Mouse (Mus musculus) heart, embryonic 16.5 days (tissue): ENCODE results near the gene Tgfbr2. TPM values are rescaled to one million over a fixed set of nuclear protein-coding genes. Genes with fewer than 3 reads are reported as not detected.
A peak's percentile ranks its signal among the peaks of the same experiment; 100 is the strongest.

ENCODE experiments used
- ATAC-seq: fragments of 200-750 bp; cut with Nextera tagmentation; replicated peaks from 2 replicates; pipeline ENCODE4 v1.8.0; 2017; ENCODE audit warnings: moderate number of reproducible peaks; ENCODE audit not compliant: insufficient read depth, low FRiP score; ENCODE audit errors: extremely low read depth
- H3K27ac ChIP-seq: fragments of 300-500 bp; sonication (generic); 2 replicates; pipeline ENCODE4 v1.5.1; 2014; ENCODE audit warnings: mild to moderate bottlenecking, low read length, control low read depth, moderate library complexity
- H3K27me3 ChIP-seq: fragments of 300-500 bp; sonication (generic); 2 replicates; pipeline ENCODE4 v1.6.1; 2014; ENCODE audit warnings: low read length, mixed read lengths; ENCODE audit not compliant: control insufficient read depth, insufficient read depth
- H3K36me3 ChIP-seq: fragments of 300-500 bp; sonication (generic); 2 replicates; pipeline ENCODE4 v1.6.1; 2014; ENCODE audit not compliant: control insufficient read depth, insufficient read depth
- H3K4me1 ChIP-seq: fragments of 300-500 bp; sonication (generic); 2 replicates; pipeline ENCODE4 v1.6.1; 2014; ENCODE audit warnings: low read length, mixed read lengths; ENCODE audit not compliant: control insufficient read depth, insufficient read depth
- H3K4me2 ChIP-seq: fragments of 300-500 bp; sonication (generic); 2 replicates; pipeline ENCODE4 v1.6.1; 2014; ENCODE audit warnings: low read depth, mild to moderate bottlenecking, control low read depth, low read length
- H3K4me3 ChIP-seq: fragments of 300-500 bp; sonication (generic); 2 replicates; pipeline ENCODE4 v1.5.1; 2014; ENCODE audit warnings: mild to moderate bottlenecking, control low read depth, low read length
- H3K9ac ChIP-seq: fragments of 300-500 bp; sonication (generic); 2 replicates; pipeline ENCODE4 v1.6.1; 2014; ENCODE audit warnings: low read length, control low read depth
- H3K9me3 ChIP-seq: fragments of 300-500 bp; sonication (generic); replicated peaks from 2 replicates; pipeline ENCODE4 v1.6.1; 2016; ENCODE audit warnings: low read length; ENCODE audit not compliant: control insufficient read depth
- WGBS: fragments of 180-500 bp; shearing (Covaris S2); extraction: QIAGEN DNeasy Blood & Tissue Kit; methylation state at CpG from one replicate; pipeline ENCODE4 v1.1.7; 2014; 5-methylcytosine and 5-hydroxymethylcytosine counted together
- polyA plus RNA-seq: library from polyadenylated mRNA; unstranded; fragments of >200 nt; fragmentation: Nextera tagmentation; extraction: Ambion mirVana; gene quantifications from 2 replicates; pipeline ENCODE4 v1.2.1, GENCODE M21; 2015

Gene Tgfbr2
- polyA plus RNA-seq: 23.7 and 24.9 TPM in 2 replicates

DNA sequence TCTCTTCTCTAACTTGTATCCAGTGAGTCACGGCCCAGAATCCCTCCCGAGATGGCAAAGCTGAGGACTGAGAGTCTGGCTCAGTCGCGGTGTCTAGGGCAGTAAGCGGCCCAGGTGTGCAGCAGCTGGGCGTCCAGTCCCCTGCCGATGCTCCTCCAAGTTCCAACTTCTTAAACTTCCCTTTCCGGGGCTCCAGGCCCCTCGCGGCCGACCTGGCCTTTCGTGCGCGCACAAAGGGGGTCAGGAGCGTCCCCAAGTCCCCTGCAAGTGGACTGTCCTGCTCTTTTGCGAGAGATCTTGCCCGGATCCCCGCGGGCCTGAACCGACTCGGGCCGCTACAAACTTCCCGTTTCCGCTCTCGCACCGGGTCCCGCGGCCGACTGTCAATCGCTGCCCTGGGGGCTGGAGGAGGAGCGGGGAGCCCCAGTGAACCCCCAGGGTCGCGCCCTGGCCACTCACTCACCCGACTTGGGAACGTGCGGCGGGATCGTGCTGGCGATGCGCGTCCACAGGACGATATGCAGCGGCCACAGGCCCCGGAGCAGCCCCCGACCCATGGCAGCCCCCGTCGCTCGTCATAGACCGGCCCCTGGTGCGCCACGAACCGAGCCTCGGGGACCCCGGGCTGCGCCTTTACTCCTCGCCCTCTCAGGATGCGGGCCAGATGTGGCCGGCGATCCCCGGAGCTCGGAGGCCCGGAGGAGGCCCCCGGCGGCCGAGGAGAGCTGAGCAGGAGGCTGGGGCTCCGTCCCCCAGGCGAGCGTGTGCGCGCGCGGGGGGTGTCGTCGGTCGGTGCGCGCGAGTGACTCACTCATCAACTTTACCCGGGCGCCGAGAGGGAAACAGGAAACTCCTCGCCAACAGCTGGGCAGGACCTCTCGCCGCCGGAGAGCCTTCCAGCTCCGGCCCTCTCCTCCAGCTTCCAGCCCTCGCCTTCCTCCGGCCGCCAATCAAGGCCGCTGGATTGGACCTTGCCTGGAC lies at the start of gene Tgfbr2:
Tgfbr2 (minus strand) TSS at position 880 of the 981 bp plus-strand sequence.
- peak; percentile 86 for ATAC-seq

DNA sequence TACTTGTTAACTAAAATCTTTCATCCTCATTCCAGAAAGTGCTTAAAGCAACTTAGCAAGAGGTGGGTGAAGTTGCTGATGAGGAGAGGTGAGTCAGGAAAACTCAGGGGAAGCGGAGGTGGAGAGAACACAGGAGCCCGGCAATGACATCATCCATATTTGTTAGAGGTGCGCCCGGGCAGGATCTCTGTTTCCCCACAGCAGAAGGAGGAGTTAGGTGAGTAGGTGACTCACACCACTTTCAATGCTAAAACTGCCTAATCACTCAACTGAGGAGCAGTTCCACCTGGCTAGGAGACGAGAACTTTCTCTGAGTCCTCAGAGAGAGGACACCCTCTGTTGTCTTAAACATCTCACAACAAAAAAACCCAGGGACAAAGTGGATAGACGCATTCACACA lies 48.2 kb upstream of the Tgfbr2 start:
- no peak overlapping the region for H3K27ac ChIP-seq
- 65% methylated on average over 6 of the region's 6 CpGs for WGBS
- no peak for ATAC-seq

More for the DNA sequence above, at the start of gene Tgfbr2:
- Histone ChIP-seq H3K4me2 (peak within 1 kb of the TSS; percentile 84), H3K4me1 (peaks cover 7% of the 10 kb centered on the region), H3K4me3 (peak within 1 kb of the TSS; percentile 78), H3K9me3 (no peaks in the 10 kb centered on the region), H3K9ac (peak within 1 kb of the TSS; percentile 92), H3K36me3 (no peaks in the 10 kb centered on the region), H3K27me3 (no peaks in the 10 kb centered on the region), H3K27ac (peak within 1 kb of the TSS; percentile 89)
- under 1% methylated on average over 90 of the region's 90 CpGs for WGBS

DNA sequence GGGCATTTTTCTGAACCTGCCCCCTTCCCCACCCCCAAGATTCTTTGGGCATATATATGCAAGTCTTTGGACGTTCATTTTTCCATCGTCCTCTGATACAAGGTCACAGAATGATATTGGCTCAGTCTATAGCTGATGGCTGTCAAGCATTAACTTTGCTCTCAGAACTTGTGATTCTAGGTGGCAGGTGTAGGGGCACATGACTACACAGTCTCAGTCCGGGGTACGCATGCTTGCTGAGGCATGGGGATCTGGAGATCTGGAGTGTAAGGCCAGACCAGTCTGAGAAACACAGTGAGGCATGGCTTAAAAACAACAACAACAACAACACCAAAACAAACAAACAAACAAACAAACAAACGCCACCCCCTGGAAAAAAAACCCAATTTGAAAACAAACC lies 47.5 kb upstream of the Tgfbr2 start:
- H3K4me3 ChIP-seq: no peak overlapping the region
- no peaks in the 10 kb centered on the region for H3K27me3 ChIP-seq
- no peak overlapping the region for H3K9ac ChIP-seq
- no peaks in the 10 kb centered on the region for H3K36me3 ChIP-seq
- H3K4me2 ChIP-seq: no peak overlapping the region
- no peaks in the 10 kb centered on the region; the same call in 1 of the 2 replicates for H3K9me3 ChIP-seq
- ATAC-seq: no peak
- H3K27ac ChIP-seq: no peak overlapping the region
- 86% methylated on average over 5 of the region's 5 CpGs for WGBS
- peaks cover 10% of the 10 kb centered on the region for H3K4me1 ChIP-seq

More for the DNA sequence above, 48.2 kb upstream of the Tgfbr2 start:
- no peaks in the 10 kb centered on the region for H3K9me3 ChIP-seq
- peaks cover 15% of the 10 kb centered on the region for H3K4me1 ChIP-seq
- no peak overlapping the region for H3K4me2 ChIP-seq
- no peaks in the 10 kb centered on the region for H3K36me3 ChIP-seq
- H3K27me3 ChIP-seq: no peaks in the 10 kb centered on the region
- no peak overlapping the region for H3K9ac ChIP-seq
- H3K4me3 ChIP-seq: no peak overlapping the region

DNA sequence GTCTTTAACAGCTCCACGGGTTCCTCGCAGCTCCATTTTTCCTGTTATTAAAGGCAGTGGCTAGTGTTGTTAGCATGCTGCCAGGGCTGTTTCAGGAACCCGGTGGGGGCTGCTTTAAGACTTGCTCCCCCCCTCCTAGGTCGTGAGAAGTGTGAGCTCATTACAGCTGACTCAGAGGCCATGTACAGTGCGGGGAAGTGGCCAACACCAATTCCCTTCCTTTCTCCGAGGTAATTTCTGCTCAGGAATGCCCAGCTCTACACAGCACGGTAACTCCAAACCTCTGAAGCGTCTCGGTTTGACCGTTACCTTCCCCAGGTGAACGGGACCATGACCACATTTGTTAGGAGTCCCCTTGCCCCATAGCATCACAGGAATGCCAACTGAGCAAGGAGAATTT lies 46.8 kb upstream of the Tgfbr2 start:
- 60% methylated on average over 11 of the region's 11 CpGs for WGBS
- no peak for ATAC-seq
- Histone ChIP-seq H3K27ac (no peak overlapping the region), H3K4me3 (no peak overlapping the region), H3K36me3 (no peaks in the 10 kb centered on the region), H3K9ac (no peak overlapping the region), H3K4me1 (peaks cover 5% of the 10 kb centered on the region), H3K9me3 (no peaks in the 10 kb centered on the region; the same call in 1 of the 2 replicates), H3K4me2 (no peak overlapping the region), H3K27me3 (no peaks in the 10 kb centered on the region)

DNA sequence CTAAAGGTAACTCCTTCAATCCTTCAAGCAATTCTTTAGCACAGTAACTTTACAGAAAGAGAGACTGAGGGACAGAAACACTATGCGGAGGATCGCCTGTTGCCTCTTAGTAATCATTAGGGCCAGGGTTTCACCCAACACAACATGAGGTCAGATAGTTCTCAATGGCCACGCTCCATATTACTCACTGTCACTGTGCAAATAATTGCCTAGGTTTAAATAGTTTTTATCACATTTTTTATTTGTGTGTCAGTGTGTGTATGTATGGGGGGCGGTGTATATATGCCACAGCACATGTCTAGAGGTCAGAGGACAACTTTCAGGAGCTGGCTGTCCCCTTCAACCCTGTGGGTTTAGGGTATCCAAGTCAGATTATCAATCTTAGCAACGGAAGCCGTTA lies 46.4 kb upstream of the Tgfbr2 start:
- Histone ChIP-seq H3K36me3 (no peaks in the 10 kb centered on the region), H3K27ac (no peak overlapping the region), H3K9ac (no peak overlapping the region), H3K4me2 (no peak overlapping the region), H3K9me3 (no peaks in the 10 kb centered on the region; the same call in 1 of the 2 replicates), H3K4me1 (peaks cover 5% of the 10 kb centered on the region; the same call in 1 of the 2 replicates), H3K4me3 (no peak overlapping the region), H3K27me3 (no peaks in the 10 kb centered on the region)
- 84% methylated on average over 6 of the region's 6 CpGs for WGBS
- no peak for ATAC-seq

DNA sequence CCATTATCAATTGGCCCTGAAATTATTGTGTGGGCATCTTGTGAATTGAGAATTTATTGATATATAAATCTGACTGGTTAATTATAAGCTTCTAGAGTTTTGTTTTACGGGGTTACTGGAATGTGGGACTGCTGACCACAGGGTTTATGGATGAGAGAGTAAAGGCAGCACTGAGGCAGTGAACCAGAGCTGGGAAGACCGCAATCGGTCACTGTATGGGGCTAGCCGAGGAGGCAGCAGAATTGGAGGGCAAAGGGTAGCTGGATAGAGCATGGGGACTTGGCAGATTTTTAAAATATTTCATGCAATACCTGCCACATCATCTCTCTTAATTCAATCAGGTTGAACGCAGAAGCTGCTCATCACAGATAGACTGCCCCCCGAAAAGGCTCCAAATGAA lies 45.5 kb upstream of the Tgfbr2 start:
- H3K27me3 ChIP-seq: no peaks in the 10 kb centered on the region
- no peak overlapping the region for H3K9ac ChIP-seq
- H3K36me3 ChIP-seq: no peaks in the 10 kb centered on the region
- no peak overlapping the region for H3K4me2 ChIP-seq
- no peak overlapping the region for H3K4me3 ChIP-seq
- no peak overlapping the region for H3K27ac ChIP-seq
- no peak for ATAC-seq
- peaks cover 5% of the 10 kb centered on the region; the same call in 1 of the 2 replicates for H3K4me1 ChIP-seq
- 91% methylated on average over 6 of the region's 6 CpGs for WGBS
- no peaks in the 10 kb centered on the region; the same call in 1 of the 2 replicates for H3K9me3 ChIP-seq

DNA sequence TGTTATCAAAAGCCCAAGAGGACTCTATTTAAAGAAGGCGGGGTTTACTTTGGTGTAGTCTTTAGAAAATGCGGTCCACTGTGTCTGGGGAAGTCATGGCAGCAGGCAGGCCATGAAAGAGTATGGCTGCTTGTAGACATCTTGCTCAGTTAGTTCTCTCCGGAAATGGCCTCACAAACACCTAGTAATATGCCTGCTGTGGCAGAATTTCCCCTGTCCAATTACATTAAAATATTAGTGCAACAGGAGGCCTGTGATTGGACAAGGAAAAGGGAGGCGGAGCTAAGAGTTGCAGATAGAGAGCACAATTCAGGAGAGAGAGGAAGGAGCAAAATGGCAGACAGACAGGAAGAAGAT lies 45.0 kb upstream of the Tgfbr2 start:
- Histone ChIP-seq H3K36me3 (no peaks in the 10 kb centered on the region), H3K4me2 (no peak overlapping the region), H3K4me1 (peaks cover 5% of the 10 kb centered on the region; the same call in 1 of the 2 replicates), H3K9ac (no peak overlapping the region), H3K9me3 (no peaks in the 10 kb centered on the region; the same call in 1 of the 2 replicates), H3K27me3 (no peaks in the 10 kb centered on the region), H3K4me3 (no peak overlapping the region), H3K27ac (no peak overlapping the region)
- 92% methylated on average over 4 of the region's 4 CpGs for WGBS
- no peak for ATAC-seq

DNA sequence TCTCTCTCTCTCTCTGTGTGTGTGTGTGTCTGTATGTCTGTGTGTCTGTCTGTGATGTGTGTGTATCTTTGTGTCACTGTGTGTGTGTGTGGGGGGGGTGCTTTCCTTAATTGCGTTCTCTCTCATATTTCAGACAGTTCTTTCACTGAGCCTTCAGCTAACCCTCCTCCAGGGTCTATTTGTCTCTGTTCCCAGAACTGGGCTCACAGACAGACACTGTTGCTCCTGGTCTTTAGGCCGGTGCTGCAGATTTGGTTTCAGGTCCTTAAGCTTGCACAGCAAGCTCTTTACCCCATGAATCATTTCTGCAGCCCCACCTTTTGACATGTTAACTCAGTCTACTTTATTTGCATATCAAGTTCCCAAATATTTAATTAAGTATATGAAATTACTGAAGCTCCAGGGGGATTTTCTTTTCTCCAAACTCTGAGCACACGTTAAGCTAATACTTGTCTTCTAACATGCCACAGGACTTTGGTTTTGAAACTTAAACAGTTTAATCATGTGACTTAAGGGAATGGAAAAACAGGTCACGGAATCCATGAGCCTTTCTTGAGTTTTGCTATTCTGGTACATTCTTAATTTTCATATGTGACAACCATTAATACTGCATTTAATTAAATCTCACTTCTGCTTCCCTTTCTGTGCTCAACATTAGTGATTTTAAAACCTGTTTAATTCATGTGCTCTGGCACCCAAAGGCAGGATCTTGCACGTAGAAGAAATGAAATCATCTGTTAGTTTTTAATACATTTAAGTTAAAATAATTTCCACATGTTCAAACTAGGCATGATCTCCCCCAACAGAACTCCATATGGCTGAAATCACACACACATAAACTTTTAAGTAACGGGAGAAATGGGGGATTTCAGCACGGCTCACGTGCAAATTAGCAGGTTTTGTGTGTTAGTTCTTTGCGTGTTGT lies 44.3 kb upstream of the Tgfbr2 start:
- Histone ChIP-seq H3K4me1 (peaks cover 6% of the 10 kb centered on the region; the same call in 1 of the 2 replicates), H3K9me3 (no peaks in the 10 kb centered on the region; the same call in 1 of the 2 replicates), H3K4me2 (no peak overlapping the region), H3K36me3 (no peaks in the 10 kb centered on the region), H3K9ac (no peak overlapping the region), H3K27me3 (no peaks in the 10 kb centered on the region), H3K27ac (peak overlapping the region; percentile 53), H3K4me3 (no peak overlapping the region)
- no peak for ATAC-seq
- 81% methylated on average over 9 of the region's 9 CpGs for WGBS
